Mouse (Mus musculus) liver, embryonic 15.5 days (tissue): ENCODE data around the gene Spire2. TPM values are rescaled to one million over a fixed set of nuclear protein-coding genes. Genes with fewer than 3 reads are reported as not detected.

Experiments
- ATAC-seq: fragments of 200-750 bp; cut with Nextera tagmentation; 2 replicates; pipeline ENCODE4 v1.8.0; 2017; ENCODE audit warnings: moderate number of reproducible peaks, mild to moderate bottlenecking, moderate library complexity; ENCODE audit not compliant: insufficient read depth
- H3K27ac ChIP-seq: fragments of 300-500 bp; sonication (generic); replicated peaks from 2 replicates; pipeline ENCODE4 v1.5.1; 2015; ENCODE audit warnings: mild to moderate bottlenecking, inconsistent platforms
- H3K27me3 ChIP-seq: fragments of 300-500 bp; sonication (generic); 2 replicates; pipeline ENCODE4 v1.6.1; 2015; ENCODE audit warnings: mild to moderate bottlenecking, inconsistent platforms
- H3K36me3 ChIP-seq: fragments of 300-500 bp; sonication (generic); replicated peaks from 2 replicates; pipeline ENCODE4 v1.6.1; 2015; ENCODE audit warnings: moderate library complexity, mild to moderate bottlenecking, inconsistent platforms
- H3K4me1 ChIP-seq: fragments of 300-500 bp; sonication (generic); replicated peaks from 2 replicates; pipeline ENCODE4 v1.6.1; 2015; ENCODE audit warnings: inconsistent platforms
- H3K4me2 ChIP-seq: fragments of 300-500 bp; sonication (generic); 2 replicates; pipeline ENCODE4 v1.6.1; 2015; ENCODE audit warnings: moderate library complexity, mild to moderate bottlenecking, inconsistent platforms
- H3K4me3 ChIP-seq: fragments of 300-500 bp; sonication (generic); replicated peaks from 2 replicates; pipeline ENCODE4 v1.5.1; 2015; ENCODE audit warnings: mild to moderate bottlenecking, inconsistent platforms
- H3K9ac ChIP-seq: fragments of 300-500 bp; sonication (generic); 2 replicates; pipeline ENCODE4 v1.6.1; 2015; ENCODE audit warnings: moderate library complexity, mild to moderate bottlenecking, inconsistent platforms
- H3K9me3 ChIP-seq: fragments of 300-500 bp; sonication (generic); replicated peaks from 2 replicates; pipeline ENCODE4 v1.6.1; 2016; ENCODE audit warnings: inconsistent platforms
- WGBS: fragments of 180-500 bp; shearing (Covaris S2); methylation state at CpG from one replicate; pipeline ENCODE4 v1.1.7; 2015; ENCODE audit warnings: mixed read lengths; ENCODE audit not compliant: insufficient replicate concordance; 5-methylcytosine and 5-hydroxymethylcytosine counted together
- polyA plus RNA-seq: library from polyadenylated mRNA; unstranded; fragments of >200 nt; fragmentation: Nextera tagmentation; extraction: Ambion mirVana; gene quantifications from 2 replicates; pipeline ENCODE4 v1.2.1, GENCODE M21; 2015

Gene Spire2
- polyA plus RNA-seq, 1 experiment from 2014 or later = 3.4 TPM

GRCm38 (mm10) chr8:123416944-123417555 is 84.5 kb downstream of the Spire2 start:
- ATAC-seq = peak; percentile 23; the same call in 1 of the 2 replicates
- H3K9ac ChIP-seq = no peak overlapping the region
- peak overlapping the region; percentile 31 for H3K4me2 ChIP-seq
- H3K27me3 ChIP-seq = peaks cover 26% of the 10 kb centered on the region
- H3K36me3 ChIP-seq = no peaks in the 10 kb centered on the region
- WGBS = 50% methylated on average over 8 of the region's 8 CpGs
- no peak overlapping the region for H3K4me3 ChIP-seq
- no peaks in the 10 kb centered on the region for H3K9me3 ChIP-seq
- peaks cover 29% of the 10 kb centered on the region for H3K4me1 ChIP-seq
- no peak overlapping the region for H3K27ac ChIP-seq

Other genes starting within 250 kb of the Spire2 start
- gene Rpl13, start 230.4 kb upstream of the Spire2 start, polyA plus RNA-seq = 785 TPM in 2 replicates
- gene Cpne7, start 215.3 kb upstream of the Spire2 start, polyA plus RNA-seq = 0.30 and 0.45 TPM in 2 replicates
- gene Sult5a1, start 174.4 kb upstream of the Spire2 start, polyA plus RNA-seq = 0.76 and 0.96 TPM in 2 replicates
- 0.21 and 0.26 TPM in 2 replicates for gene Dpep1, start 146.5 kb upstream of the Spire2 start, polyA plus RNA-seq
- gene Chmp1a, start 120.0 kb upstream of the Spire2 start, polyA plus RNA-seq = 59.5 and 63.8 TPM in 2 replicates
- gene Spata33, start 119.9 kb upstream of the Spire2 start, polyA plus RNA-seq = 0.18 and 0.37 TPM in 2 replicates
- gene Cdk10, start 107.9 kb upstream of the Spire2 start, polyA plus RNA-seq = 8.9 and 9.0 TPM in 2 replicates
- 2.2 and 2.9 TPM in 2 replicates for gene Spata2l, start 96.5 kb upstream of the Spire2 start, polyA plus RNA-seq
- gene Zfp276, start 78.5 kb upstream of the Spire2 start, polyA plus RNA-seq = 8.0 and 9.2 TPM in 2 replicates
- gene Vps9d1, start 78.4 kb upstream of the Spire2 start, polyA plus RNA-seq = 4.6 and 5.3 TPM in 2 replicates
- gene Fanca, start 14.1 kb upstream of the Spire2 start, polyA plus RNA-seq = 15.5 and 16.7 TPM in 2 replicates
- gene Tcf25, start 41.0 kb downstream of the Spire2 start, polyA plus RNA-seq = 50.6 and 54.5 TPM in 2 replicates
- not detected in 2 replicates for gene Mc1r, start 74.4 kb downstream of the Spire2 start, polyA plus RNA-seq
- 0.67 and 0.99 TPM in 2 replicates for gene Tubb3, start 78.7 kb downstream of the Spire2 start, polyA plus RNA-seq
- gene Def8, start 90.8 kb downstream of the Spire2 start, polyA plus RNA-seq = 11.7 and 11.9 TPM in 2 replicates
- gene Afg3l1, start 145.2 kb downstream of the Spire2 start, polyA plus RNA-seq = 22.2 and 24.2 TPM in 2 replicates
- 0.24 TPM in 2 replicates for gene Dbndd1, start 182.8 kb downstream of the Spire2 start, polyA plus RNA-seq
- gene Gas8, start 186.1 kb downstream of the Spire2 start, polyA plus RNA-seq = 3.3 and 3.8 TPM in 2 replicates